Mouse (Mus musculus): ENCODE measurements around the gene Zscan4-ps3. TPM values are rescaled to one million over a fixed set of nuclear protein-coding genes. Genes with fewer than 3 reads are reported as not detected.
"Not testable (repeated sequence)": the region's sequence is repeated elsewhere in the genome, so short reads cannot be mapped to it uniquely, and the experiment has no call there.

The Zscan4-ps3 gene
- polyA plus RNA-seq (2015; fragmentation: Nextera tagmentation; extraction: Ambion mirVana): not detected in 2 replicates

DNA sequence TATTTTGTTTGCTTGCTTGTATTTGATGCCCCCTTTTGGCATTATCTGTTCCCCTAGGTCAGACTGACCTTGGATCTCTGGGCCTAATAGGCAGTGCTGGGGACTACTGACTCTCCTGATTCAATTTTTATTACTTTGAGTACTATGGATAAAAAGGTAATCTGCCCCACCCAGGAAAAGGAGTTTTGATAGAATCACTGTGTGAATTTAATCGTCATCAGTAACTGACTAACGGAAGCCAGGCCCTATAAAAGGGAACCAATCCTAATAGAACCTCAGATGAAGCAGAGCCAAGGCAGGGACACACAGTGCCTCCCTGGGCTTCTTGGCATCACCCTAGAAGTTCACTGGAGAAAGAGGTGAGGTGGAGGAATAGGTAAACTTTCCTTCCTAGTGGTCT, at the start of gene Zscan4-ps3:
Zscan4-ps3 (plus strand) TSS at position 301 of the 400 bp plus-strand sequence.
- not testable (repeated sequence) for H3K27ac ChIP-seq (ENCODE audit: low read length); H3K9me3 ChIP-seq (ENCODE audit: control insufficient read depth, low read length); H3K9ac ChIP-seq (ENCODE audit: low read depth, low read length); H3K36me3 ChIP-seq (ENCODE audit: control insufficient read depth, insufficient read depth, low read length); H3K4me2 ChIP-seq (ENCODE audit: low read depth, low read length); ATAC-seq; H3K4me1 ChIP-seq (ENCODE audit: control insufficient read depth, insufficient read depth, low read length); H3K4me3 ChIP-seq (ENCODE audit: low read length); H3K27me3 ChIP-seq (replicated peaks; ENCODE audit: control insufficient read depth, insufficient read depth, low read length)
- 73% methylated on average over 2 of the region's 2 CpGs for WGBS

- WGBS: 10% methylated on average over 8 of the region's 8 CpGs
These were observed 8.0 kb downstream of the Zscan4-ps3 start for GRCm38 (mm10) chr7:11617082-11617481.

More at GRCm38 (mm10) chr7:11617082-11617481, 8.0 kb downstream of the Zscan4-ps3 start:
- H3K4me2 ChIP-seq (ENCODE audit: low read depth, low read length); H3K9me3 ChIP-seq (ENCODE audit: control insufficient read depth, low read length); ATAC-seq; H3K36me3 ChIP-seq (ENCODE audit: control insufficient read depth, insufficient read depth, low read length); H3K4me1 ChIP-seq (ENCODE audit: control insufficient read depth, insufficient read depth, low read length); H3K27me3 ChIP-seq (replicated peaks; ENCODE audit: control insufficient read depth, insufficient read depth, low read length); H3K27ac ChIP-seq (ENCODE audit: low read length); H3K4me3 ChIP-seq (ENCODE audit: low read length); H3K9ac ChIP-seq (ENCODE audit: low read depth, low read length): not testable (repeated sequence)

Other genes starting within 250 kb of the Zscan4-ps3 start
- not detected in 2 replicates for gene Zscan4f, start 211.4 kb upstream of the Zscan4-ps3 start, polyA plus RNA-seq (2015; fragmentation: Nextera tagmentation; extraction: Ambion mirVana)
- not detected in 2 replicates for gene Zscan4-ps2, start 95.0 kb upstream of the Zscan4-ps3 start, polyA plus RNA-seq (2015; fragmentation: Nextera tagmentation; extraction: Ambion mirVana)
- not detected in 2 replicates for gene Vmn1r72, start 70.8 kb downstream of the Zscan4-ps3 start, polyA plus RNA-seq (2015; fragmentation: Nextera tagmentation; extraction: Ambion mirVana)
- gene Vmn1r73, start 121.0 kb downstream of the Zscan4-ps3 start, polyA plus RNA-seq (2015; fragmentation: Nextera tagmentation; extraction: Ambion mirVana): not detected in 2 replicates
- gene Vmn1r74, start 224.7 kb downstream of the Zscan4-ps3 start, polyA plus RNA-seq (2015; fragmentation: Nextera tagmentation; extraction: Ambion mirVana): not detected in 2 replicates

Measured in intestine, embryonic 16.5 days (tissue).